Mouse (Mus musculus) bone marrow, adult 2 months (tissue): Measurements from ENCODE around the gene Rnf34.

Source experiments
- CTCF ChIP-seq: fragments of 200-500 bp; IDR thresholded peaks from 2 replicates; pipeline ENCODE4 v1.5.1; 2011; ENCODE audit warnings: low read length, control low read depth; ENCODE audit not compliant: control insufficient read depth, insufficient read depth
- POLR2A ChIP-seq: fragments of 200-500 bp; IDR thresholded peaks from 2 replicates; pipeline ENCODE4 v1.6.1; 2011; ENCODE audit warnings: low read depth, mild to moderate bottlenecking, control low read depth, low read length, borderline replicate concordance; ENCODE audit not compliant: control insufficient read depth

- TF ChIP-seq POLR2A: no peak
- TF ChIP-seq CTCF: peak; percentile 73
These were observed 31.5 kb downstream of the Rnf34 start for GRCm38 (mm10) chr5:122881313-122881712.
